Mouse (Mus musculus) kidney, adult 9 months (tissue): Measurements from ENCODE around the gene Csnk2a2.

Experiments used
- DNase-seq: peaks from one replicate; pipeline ENCODE4 v3.0.0; 2022

Gene Csnk2a2

DNA sequence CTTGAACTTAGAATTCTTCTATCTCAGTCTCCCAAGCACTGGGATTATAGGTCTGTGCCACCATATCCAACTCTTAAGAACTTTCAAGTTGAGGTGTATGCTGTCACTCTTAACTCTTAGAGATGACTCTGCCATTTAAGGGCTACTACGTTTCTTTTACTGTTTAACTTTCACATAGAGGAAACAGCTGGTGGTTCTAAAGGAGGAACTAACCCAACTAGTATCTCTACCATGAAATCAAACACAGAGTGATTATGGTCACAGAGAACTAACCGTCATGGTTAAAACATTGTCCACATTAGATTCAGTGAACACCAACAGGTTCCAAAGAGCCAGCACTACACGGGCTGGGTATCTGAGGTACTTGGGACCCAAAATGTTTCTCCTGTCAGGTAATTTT is 20.8 kb downstream of the Csnk2a2 start:
- no peak for DNase-seq

DNA sequence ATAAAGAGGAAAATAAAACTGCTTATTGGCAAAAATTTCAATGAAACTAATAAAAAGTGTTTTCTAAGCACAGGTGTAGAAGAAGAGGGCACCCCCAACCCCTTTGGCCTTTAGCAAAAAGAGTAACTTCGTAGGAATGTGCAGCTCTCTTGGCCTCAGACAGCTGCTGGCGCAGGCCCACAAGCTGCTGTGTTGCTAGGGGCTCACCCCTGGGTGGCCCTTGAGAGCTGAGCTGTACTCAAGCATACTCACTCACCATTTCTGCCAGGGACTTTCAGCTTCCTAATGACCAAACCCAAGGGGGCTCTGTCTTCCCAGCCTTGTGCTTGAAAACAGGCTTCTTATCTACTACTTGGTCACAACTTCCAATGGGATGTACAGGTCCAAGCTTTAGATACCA is 23.3 kb downstream of the Csnk2a2 start:
- DNase-seq: no peak

- no peak for DNase-seq
Measured at GRCm38 (mm10) chr8:95452518-95452917, 37.3 kb downstream of the Csnk2a2 start.

DNA sequence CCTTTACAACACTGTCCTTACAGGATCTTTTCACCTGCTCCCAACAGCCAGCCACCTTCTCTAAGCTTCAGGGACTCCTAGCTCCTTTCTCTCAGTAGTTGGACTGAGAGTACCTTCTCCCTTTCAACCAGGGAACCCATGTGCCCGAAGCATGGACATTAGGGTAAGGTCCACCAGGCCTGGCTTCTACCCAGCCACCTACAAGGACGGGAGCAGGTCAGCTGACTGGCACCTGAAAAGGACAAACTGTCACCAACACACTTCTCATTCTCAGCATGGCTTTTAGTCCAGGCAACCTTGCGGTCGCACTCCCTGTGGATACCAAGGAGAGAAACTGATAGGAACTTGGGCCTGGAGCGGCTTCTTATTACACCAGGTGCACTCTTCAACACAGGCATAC is 39.6 kb downstream of the Csnk2a2 start:
- DNase-seq: peak; percentile 90

- DNase-seq: no peak
Measured at GRCm38 (mm10) chr8:95447661-95448060, 42.2 kb downstream of the Csnk2a2 start.

GRCm38 (mm10) chr8:95445042-95445441 is 44.8 kb downstream of the Csnk2a2 start:
- DNase-seq: no peak

DNA sequence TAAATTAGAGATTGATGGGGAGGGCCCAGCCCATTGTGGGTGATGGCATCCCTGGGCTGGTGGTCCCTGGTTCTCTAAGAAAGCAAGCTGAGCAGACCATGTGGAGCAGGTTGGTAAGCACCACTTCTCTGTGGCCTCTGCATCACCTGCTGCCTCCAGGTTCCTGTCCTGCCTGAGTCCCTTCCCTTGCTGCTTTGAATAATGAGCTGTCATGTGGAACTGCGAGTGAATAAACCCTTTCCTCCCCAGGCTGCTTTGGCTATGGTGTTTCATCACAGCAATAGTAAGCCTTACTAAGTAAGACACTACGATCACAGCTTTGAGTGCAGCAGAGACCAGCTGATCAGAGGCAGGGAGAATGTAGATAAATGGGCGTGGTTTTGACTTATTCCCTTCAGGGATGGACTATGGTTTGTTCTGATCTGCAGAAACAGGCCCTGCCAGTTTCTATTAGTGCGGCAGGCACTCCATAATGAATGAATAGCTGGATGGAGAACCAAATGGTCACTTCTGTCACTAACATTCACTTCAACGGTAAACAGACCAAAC is 48.3 kb downstream of the Csnk2a2 start:
- no peak for DNase-seq

GRCm38 (mm10) chr8:95440168-95440709 is 49.6 kb downstream of the Csnk2a2 start:
- DNase-seq: no peak

GRCm38 (mm10) chr8:95439421-95439820 is 50.4 kb downstream of the Csnk2a2 start:
- no peak for DNase-seq

- DNase-seq: no peak
Measured at GRCm38 (mm10) chr8:95437341-95437992, 52.4 kb downstream of the Csnk2a2 start.

GRCm38 (mm10) chr8:95435930-95436329 is 53.9 kb downstream of the Csnk2a2 start:
- no peak for DNase-seq

DNA sequence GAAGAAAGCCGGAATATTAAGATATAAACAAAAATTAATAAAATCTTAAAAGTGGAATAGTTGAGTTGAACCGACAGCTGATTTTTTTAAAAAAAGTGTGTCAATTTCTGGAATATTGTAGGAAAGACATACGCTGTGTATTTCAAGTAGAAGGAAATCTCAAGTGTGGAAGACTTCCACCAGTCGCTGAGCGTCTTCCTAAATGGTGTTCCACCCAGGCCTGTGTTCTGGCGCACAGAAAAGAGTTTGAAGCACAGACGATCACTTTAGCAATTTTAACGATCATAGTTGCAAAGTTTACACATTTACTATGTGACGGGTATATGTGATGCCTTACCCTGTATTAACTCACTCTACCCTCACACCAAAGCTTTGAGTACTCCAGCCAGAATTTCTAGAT is 54.4 kb downstream of the Csnk2a2 start:
- DNase-seq: no peak

DNA sequence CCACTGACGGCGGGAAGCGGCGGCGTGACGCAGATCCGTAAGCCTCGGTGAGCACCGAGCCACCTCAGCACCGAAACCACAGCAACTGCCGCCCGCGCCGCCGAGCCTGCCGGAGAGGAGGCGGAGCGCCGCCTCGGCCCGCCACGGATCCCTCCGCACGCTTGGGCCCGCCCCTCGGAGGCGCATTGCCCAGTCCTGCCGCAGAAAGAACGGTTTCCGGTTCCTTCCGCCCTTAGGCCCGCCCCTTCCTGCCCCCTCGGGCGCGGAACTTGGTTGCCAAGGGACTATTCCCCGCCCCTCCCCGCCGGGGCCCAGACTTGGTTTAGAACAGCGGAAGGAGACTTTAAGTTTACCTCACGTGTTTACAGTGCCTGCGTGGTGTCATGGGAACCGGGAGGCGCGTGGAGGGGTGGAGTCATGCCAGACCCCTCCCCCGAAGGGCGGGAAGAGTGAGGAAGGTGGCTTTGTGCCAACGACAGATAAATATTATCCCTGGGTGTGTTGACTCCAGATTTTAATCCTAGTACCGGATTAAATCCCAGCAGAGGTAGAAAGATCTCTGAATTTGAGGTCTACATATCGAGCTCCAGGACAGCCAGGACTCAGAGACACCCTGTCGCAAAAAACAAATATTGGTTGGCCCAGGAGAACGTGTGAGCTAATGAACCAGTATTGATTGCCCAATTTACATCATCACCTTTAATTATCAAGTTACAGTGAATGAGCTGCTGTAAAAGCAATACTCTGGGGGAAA is 55.0 kb downstream of the Csnk2a2 start, which contains the start of gene Cfap20:
TSS of gene Cfap20 (minus strand) at position 184 of the 754 bp plus-strand sequence.
- DNase-seq: peak; percentile 100

DNA sequence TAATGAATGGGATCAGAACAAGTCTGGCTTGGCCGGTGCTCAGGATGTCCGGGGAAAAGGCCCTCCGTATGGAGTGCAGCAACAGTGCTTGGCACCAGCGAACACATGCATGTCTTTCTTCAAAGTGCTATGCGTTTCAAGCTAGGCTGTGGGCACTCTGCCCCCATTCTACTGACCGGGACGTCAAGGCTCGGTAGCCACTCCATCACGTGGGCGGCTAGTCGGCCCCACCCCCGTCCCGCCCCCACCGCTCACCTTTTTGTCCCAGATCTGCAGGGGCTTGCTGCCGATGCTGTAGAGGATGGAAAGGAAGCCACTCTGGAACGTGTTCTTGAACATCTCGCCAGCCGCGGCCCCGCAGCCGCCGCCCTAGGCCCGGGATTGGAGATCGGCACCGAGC is 55.6 kb downstream of the Csnk2a2 start:
- peak; percentile 56 for DNase-seq

- DNase-seq: no peak
Measured at GRCm38 (mm10) chr8:95433124-95433523, 56.7 kb downstream of the Csnk2a2 start.

DNA sequence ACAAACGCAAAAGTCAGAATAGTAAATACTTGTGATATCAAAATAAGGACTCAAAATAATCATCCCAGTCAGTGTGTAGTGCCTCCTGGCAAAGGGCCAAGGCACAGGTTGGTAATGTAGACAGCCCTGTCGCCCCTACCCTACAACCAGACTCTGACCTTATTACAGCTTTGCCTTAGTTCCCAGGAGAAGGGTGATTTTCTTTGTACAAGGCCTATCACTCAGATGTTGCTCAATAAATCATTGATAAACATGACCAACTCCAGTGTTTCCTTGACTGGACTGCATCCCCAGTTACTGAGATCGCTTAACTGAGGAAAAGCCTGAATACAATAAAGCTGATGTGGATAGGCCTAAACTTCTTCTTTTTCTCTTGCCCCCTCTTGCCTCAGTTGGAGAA is 57.4 kb downstream of the Csnk2a2 start:
- DNase-seq: no peak

DNA sequence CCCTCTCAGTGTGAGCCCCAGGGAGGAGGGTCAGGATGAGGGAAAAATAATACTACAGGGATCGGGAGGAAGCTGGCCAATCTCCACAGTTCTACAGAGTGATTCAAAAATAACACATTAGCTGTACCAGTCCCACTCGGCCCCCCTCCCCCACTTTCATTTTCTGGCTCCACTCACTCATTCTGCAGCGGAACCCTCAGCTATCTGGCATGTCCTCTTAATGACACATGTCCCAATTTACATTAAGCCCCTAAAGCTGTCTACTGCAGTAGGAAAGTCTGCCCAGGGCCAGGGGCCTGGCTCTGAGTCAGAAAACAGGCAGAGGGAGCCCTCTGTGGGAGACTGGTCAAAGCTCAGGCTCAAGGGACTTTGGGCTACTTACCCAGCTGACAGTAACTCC is 59.9 kb downstream of the Csnk2a2 start:
- DNase-seq: peak; percentile 79

- peak; percentile 81 for DNase-seq
Measured at GRCm38 (mm10) chr8:95427594-95428535, 62.0 kb downstream of the Csnk2a2 start.

- peak; percentile 36 for DNase-seq
Measured at GRCm38 (mm10) chr8:95426781-95427281, 63.0 kb downstream of the Csnk2a2 start.

GRCm38 (mm10) chr8:95424682-95425081 is 65.2 kb downstream of the Csnk2a2 start:
- no peak for DNase-seq

- DNase-seq: no peak
Measured at GRCm38 (mm10) chr8:95422193-95422810, 67.5 kb downstream of the Csnk2a2 start.
